Mouse (Mus musculus) CH12.LX (cell line): ENCODE measurements around the gene Taar8b. TPM values are rescaled to one million over a fixed set of nuclear protein-coding genes. Genes with fewer than 3 reads are reported as not detected.

ENCODE experiments used
- DNase-seq: peaks from one replicate; pipeline ENCODE4 v3.0.0-alpha.2; 2013; ENCODE audit errors: extremely low read depth
- H3K27ac ChIP-seq: 2 replicates; pipeline ENCODE4 v1.5.1; 2012; ENCODE audit warnings: low read depth, mild to moderate bottlenecking, control low read depth, moderate library complexity; ENCODE audit not compliant: insufficient read depth
- H3K27me3 ChIP-seq: replicated peaks from 2 replicates; pipeline ENCODE3; 2012; ENCODE audit warnings: inconsistent platforms
- H3K36me3 ChIP-seq, 2 experiments: replicated peaks in 1 of 2; 2 replicates each; pipeline versions ENCODE3 to v1.6.1; 2012; ENCODE audit warnings: inconsistent platforms in 1 of 2, low read length in 1 of 2, mild to moderate bottlenecking in 1 of 2, mixed read lengths in 1 of 2, moderate library complexity in 1 of 2; ENCODE audit not compliant: control insufficient read depth in 1 of 2, insufficient read depth in 1 of 2
- H3K4me1 ChIP-seq, 2 experiments: 2 replicates each; pipeline ENCODE4 v1.6.1; 2012; ENCODE audit warnings: inconsistent platforms in 1 of 2, moderate library complexity in 1 of 2; ENCODE audit not compliant: insufficient read depth in 2 of 2, control insufficient read depth in 1 of 2
- H3K4me2 ChIP-seq: 2 replicates; pipeline ENCODE4 v1.6.1; 2012; ENCODE audit warnings: low read depth, mild to moderate bottlenecking, control low read depth; ENCODE audit not compliant: poor library complexity, insufficient read depth, severe bottlenecking
- H3K4me3 ChIP-seq, 3 experiments: fragments of 150-350 bp in 1 of 3; sonication (generic) in 1 of 3; replicated peaks in 1 of 3; 2 replicates each; pipeline versions ENCODE3 to v1.5.1; 2011 to 2012; ENCODE audit warnings: low read depth in 2 of 3, low read length in 2 of 3, mild to moderate bottlenecking in 2 of 3, moderate library complexity in 2 of 3, control low read depth in 1 of 3, improper control_type of control experiment in 1 of 3, inconsistent platforms in 1 of 3, mixed read lengths in 1 of 3; ENCODE audit not compliant: poor library complexity in 1 of 3
- H3K79me2 ChIP-seq: replicated peaks from 2 replicates; pipeline ENCODE4 v1.6.1; 2012; ENCODE audit warnings: mild to moderate bottlenecking, moderate library complexity; ENCODE audit not compliant: control insufficient read depth, poor library complexity, insufficient read depth, severe bottlenecking; ENCODE audit errors: extremely low read depth
- H3K9ac ChIP-seq: 2 replicates; pipeline ENCODE4 v1.6.1; 2012; ENCODE audit warnings: low read depth, mild to moderate bottlenecking, control low read depth, moderate library complexity; ENCODE audit not compliant: insufficient read depth
- H3K9me3 ChIP-seq: replicated peaks from 2 replicates; pipeline ENCODE3; 2012; ENCODE audit warnings: low read length, inconsistent platforms, mixed read lengths
- CTCF ChIP-seq, 2 experiments: IDR thresholded peaks in 1 of 2; conservative IDR thresholded peaks in 1 of 2; 2 replicates each; pipeline ENCODE4 v1.5.1; 2011 to 2012; ENCODE audit warnings: low read depth in 2 of 2, low read length in 2 of 2, improper control_type of control experiment in 1 of 2, inconsistent platforms in 1 of 2, mild to moderate bottlenecking in 1 of 2, moderate library complexity in 1 of 2
- IRF4 ChIP-seq: IDR thresholded peaks from 2 replicates; pipeline ENCODE4 v1.6.1; 2014; ENCODE audit warnings: low read depth, mild to moderate bottlenecking, inconsistent platforms, low read length, improper control_type of control experiment
- JUND ChIP-seq: conservative IDR thresholded peaks from 2 replicates; pipeline ENCODE4 v1.6.1; 2011; ENCODE audit warnings: low read depth, low read length, improper control_type of control experiment
- KAT2A ChIP-seq: IDR thresholded peaks from 2 replicates; pipeline ENCODE4 v1.6.1; 2012; ENCODE audit warnings: low read length, improper control_type of control experiment, inconsistent platforms; ENCODE audit not compliant: insufficient replicate concordance
- NELFE ChIP-seq: IDR thresholded peaks from 2 replicates; pipeline ENCODE4 v1.6.1; 2011; ENCODE audit warnings: low read depth, low read length, improper control_type of control experiment
- NRF1 ChIP-seq: IDR thresholded peaks from 2 replicates; pipeline ENCODE4 v1.6.1; 2014; ENCODE audit warnings: low read depth, mild to moderate bottlenecking, inconsistent platforms, low read length, improper control_type of control experiment, moderate library complexity
- RAD21 ChIP-seq: IDR thresholded peaks from 2 replicates; pipeline ENCODE4 v1.6.1; 2011; ENCODE audit warnings: low read depth, mild to moderate bottlenecking, low read length, improper control_type of control experiment, moderate library complexity
- SMC3 ChIP-seq: IDR thresholded peaks from 2 replicates; pipeline ENCODE4 v1.6.1; 2011; ENCODE audit warnings: low read depth, low read length, improper control_type of control experiment
- TCF12 ChIP-seq: IDR thresholded peaks from 2 replicates; pipeline ENCODE4 v1.6.1; 2014; ENCODE audit warnings: low read depth, mild to moderate bottlenecking, inconsistent platforms, low read length, improper control_type of control experiment
- ZKSCAN1 ChIP-seq: IDR thresholded peaks from 2 replicates; pipeline ENCODE4 v1.6.1; 2012; ENCODE audit warnings: low read depth, inconsistent platforms, low read length, improper control_type of control experiment, borderline replicate concordance
- ZMIZ1 ChIP-seq: IDR thresholded peaks from 2 replicates; pipeline ENCODE4 v1.6.1; 2012; ENCODE audit warnings: low read depth, mild to moderate bottlenecking, inconsistent platforms, low read length, improper control_type of control experiment
- ZNF384 ChIP-seq: IDR thresholded peaks from 2 replicates; pipeline ENCODE4 v1.6.1; 2012; ENCODE audit warnings: low read depth, low read length, improper control_type of control experiment, inconsistent platforms
- dilution Hi-C: fragments of 300-500 bp; cut with MboI; formaldehyde crosslinking; loops from 2 replicates; pipeline ENCODE4 v1.14.3; 2020; ENCODE audit warnings: low sequenced_read_pairs; ENCODE audit not compliant: extremely low pct_unique_long_range_greater_than_20kb, extremely low pct_ligation_motif_present
- in situ Hi-C: fragments of 300-500 bp; cut with MboI; formaldehyde crosslinking; loops from 3 replicates; pipeline ENCODE4 v1.14.3; 2019; ENCODE audit warnings: low sequenced_read_pairs, low pct_ligation_motif_present, low pct_unique_long_range_greater_than_20kb, mixed read lengths
- polyA plus RNA-seq: library from polyadenylated mRNA; unstranded; fragments of >175 nt; gene quantifications from 2 replicates; pipeline ENCODE4 v1.2.1, GENCODE M21; 2012; ENCODE audit warnings: low read depth; ENCODE audit not compliant: insufficient read length
- total RNA-seq, 2 experiments: library from RNA; depleted of rRNA; stranded (reverse); fragments of 300-350 nt in 1 of 2; fragments of >200 nt in 1 of 2; gene quantifications; 2 replicates each; pipeline ENCODE4 v1.2.3; 2012 to 2014

Taar8b gene
- total and polyA plus RNA-seq, 3 experiments: not detected

DNA sequence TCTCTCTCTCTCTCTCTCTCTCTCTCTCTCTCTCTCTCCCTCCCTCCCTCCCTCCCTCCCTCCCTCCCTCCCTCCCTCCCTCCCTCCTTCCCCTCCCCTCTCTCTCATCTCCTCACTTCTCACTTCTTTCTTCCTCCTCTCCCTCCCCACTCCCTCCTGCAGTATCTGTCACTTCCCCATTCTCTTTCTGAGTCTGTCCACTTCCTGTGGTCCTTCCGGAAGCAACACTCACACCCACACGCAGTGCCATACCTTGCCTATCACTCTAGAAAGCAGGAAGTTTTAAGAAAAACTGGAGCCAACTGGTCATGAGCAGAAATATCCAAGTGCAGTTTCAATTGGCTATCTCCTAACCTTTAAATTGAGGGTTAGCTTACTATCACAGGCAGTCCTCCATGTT, 41.0 kb upstream of the Taar8b start (continued):
- TF ChIP-seq JUND (no peak), ZMIZ1 (no peak)

GRCm38 (mm10) chr10:24132273-24132672, 40.2 kb upstream of the Taar8b start:
- Histone ChIP-seq H3K9ac (no peak overlapping the region), H3K4me3 (peak overlapping the region in 1 of 3 experiments; percentile 14), H3K79me2 (no peaks in the 10 kb centered on the region), H3K4me2 (peak overlapping the region; percentile 11; the same call in 1 of the 2 replicates), H3K9me3 (no peaks in the 10 kb centered on the region), H3K4me1 (peaks cover 0 to 17% of the 10 kb centered on the region in 2 experiments; a peak in 2 of 4 replicates), H3K27ac (no peak overlapping the region), H3K27me3 (no peaks in the 10 kb centered on the region), H3K36me3 (no peaks in the 10 kb centered on the region)
- no peak for DNase-seq
- dilution Hi-C loops: no loop called here
- TF ChIP-seq ZKSCAN1 (no peak), NRF1 (0 out of 2 replicates have a peak, but pooled peaks have one; percentile 12)
- in situ Hi-C loops: loop anchor here (25.0 kb wide), 1 partner anchor 320 kb away; no protein-coding TSS in a partner anchor

GRCm38 (mm10) chr10:24131451-24132262, 39.6 kb upstream of the Taar8b start:
- TF ChIP-seq KAT2A (no peak), RAD21 (peak; percentile 94), SMC3 (peak; percentile 76), TCF12 (no peak), CTCF (conservative IDR thresholded peaks at IDR 0.05 in 1 of 2, IDR thresholded peaks at IDR 0.05 in 1 of 2; ENCODE audit: low read depth in 2 of 2, low read length in 2 of 2) (peak; percentile 61 to 90; a peak in 3 of 4 replicates), IRF4 (peak; percentile 71; the same call in 1 of the 2 replicates), ZNF384 (no peak), NELFE (no peak)
- Histone ChIP-seq H3K9me3 (no peaks in the 10 kb centered on the region), H3K27ac (no peak overlapping the region), H3K79me2 (no peaks in the 10 kb centered on the region), H3K36me3 (no peaks in the 10 kb centered on the region), H3K27me3 (no peaks in the 10 kb centered on the region), H3K4me1 (peaks cover 0 to 17% of the 10 kb centered on the region in 2 experiments; a peak in 2 of 4 replicates), H3K4me2 (peak overlapping the region; percentile 71), H3K9ac (no peak overlapping the region), H3K4me3 (peak overlapping the region in 1 of 3 experiments; percentile 14)
- peak; percentile 85 for DNase-seq
- dilution Hi-C loops (no loop called here), in situ Hi-C loops (loop anchor here (25.0 kb wide), 1 partner anchor 319 kb away; no protein-coding TSS in a partner anchor)
